Mouse (Mus musculus) CH12.LX (cell line): ENCODE results near the gene 2900026A02Rik.

Experiments
- CHD1 ChIP-seq: IDR thresholded peaks from 2 replicates; pipeline ENCODE4 v1.6.1; 2012; ENCODE audit warnings: low read depth, low read length, improper control_type of control experiment, inconsistent platforms
- CHD2 ChIP-seq: IDR thresholded peaks from 2 replicates; pipeline ENCODE4 v1.6.1; 2011; ENCODE audit warnings: low read length, improper control_type of control experiment
- CTCF ChIP-seq, 2 experiments: IDR thresholded peaks in 1 of 2; conservative IDR thresholded peaks in 1 of 2; 2 replicates each; pipeline ENCODE4 v1.5.1; 2011 to 2012; ENCODE audit warnings: low read depth in 2 of 2, low read length in 2 of 2, improper control_type of control experiment in 1 of 2, inconsistent platforms in 1 of 2, mild to moderate bottlenecking in 1 of 2, moderate library complexity in 1 of 2
- EP300 ChIP-seq: IDR thresholded peaks from 2 replicates; pipeline ENCODE4 v1.6.1; 2011; ENCODE audit warnings: low read length, improper control_type of control experiment
- ETS1 ChIP-seq: conservative IDR thresholded peaks from 2 replicates; pipeline ENCODE4 v1.6.1; 2012; ENCODE audit warnings: low read depth, mild to moderate bottlenecking, inconsistent platforms, low read length, improper control_type of control experiment, moderate library complexity
- MAFK ChIP-seq: IDR thresholded peaks from 2 replicates; pipeline ENCODE4 v1.6.1; 2011; ENCODE audit warnings: low read length, improper control_type of control experiment; ENCODE audit not compliant: insufficient replicate concordance
- PAX5 ChIP-seq: IDR thresholded peaks from 2 replicates; pipeline ENCODE4 v1.6.1; 2012; ENCODE audit warnings: low read length, inconsistent platforms, mixed read lengths
- POLR2A ChIP-seq: IDR thresholded peaks from 2 replicates; pipeline ENCODE4 v1.6.1; 2011; ENCODE audit warnings: low read depth, mild to moderate bottlenecking, improper control_type of control experiment, low read length
- RCOR1 ChIP-seq: conservative IDR thresholded peaks from 2 replicates; pipeline ENCODE4 v1.6.1; 2012; ENCODE audit warnings: low read depth, mild to moderate bottlenecking, inconsistent platforms, low read length, improper control_type of control experiment
- SMC3 ChIP-seq: IDR thresholded peaks from 2 replicates; pipeline ENCODE4 v1.6.1; 2011; ENCODE audit warnings: low read depth, low read length, improper control_type of control experiment
- UBTF ChIP-seq: IDR thresholded peaks from 2 replicates; pipeline ENCODE4 v1.6.1; 2012; ENCODE audit warnings: low read depth, mild to moderate bottlenecking, inconsistent platforms, low read length, improper control_type of control experiment, moderate library complexity
- USF1 ChIP-seq: IDR thresholded peaks from 2 replicates; pipeline ENCODE4 v1.6.1; 2014; ENCODE audit warnings: low read depth, mild to moderate bottlenecking, inconsistent platforms, low read length, improper control_type of control experiment
- ZC3H11A ChIP-seq: IDR thresholded peaks from 2 replicates; pipeline ENCODE4 v1.6.1; 2012; ENCODE audit warnings: low read depth, mild to moderate bottlenecking, inconsistent platforms, low read length, improper control_type of control experiment
- ZNF384 ChIP-seq: IDR thresholded peaks from 2 replicates; pipeline ENCODE4 v1.6.1; 2012; ENCODE audit warnings: low read depth, low read length, improper control_type of control experiment, inconsistent platforms

GRCm38 (mm10) chr5:113214041-113214440, 7.0 kb downstream of the 2900026A02Rik start:
- no peak for TF ChIP-seq ZNF384
- no peak for TF ChIP-seq CTCF (conservative IDR thresholded peaks at IDR 0.05 in 1 of 2, IDR thresholded peaks at IDR 0.05 in 1 of 2; ENCODE audit: low read depth in 2 of 2, low read length in 2 of 2)
- TF ChIP-seq USF1: no peak
- no peak for TF ChIP-seq PAX5
- no peak for TF ChIP-seq POLR2A
- no peak for TF ChIP-seq ZC3H11A
- TF ChIP-seq EP300: no peak
- no peak for TF ChIP-seq RCOR1
- TF ChIP-seq CHD2: no peak
- no peak for TF ChIP-seq CHD1
- TF ChIP-seq UBTF: no peak
- no peak for TF ChIP-seq MAFK
- TF ChIP-seq SMC3: no peak
- no peak for TF ChIP-seq ETS1
